Mouse (Mus musculus) adrenal gland, adult 2 months (tissue): ENCODE results near the gene 1810055G02Rik. TPM values are rescaled to one million over a fixed set of nuclear protein-coding genes. Genes with fewer than 3 reads are reported as not detected.

Experiments
- DNase-seq: peaks from one replicate; pipeline ENCODE4 v3.0.0; 2021
- polyA plus RNA-seq: library from polyadenylated mRNA; depleted of rRNA; stranded (reverse); fragments of >200 nt; gene quantifications from 2 replicates; pipeline ENCODE4 v1.2.3, GENCODE M21; 2012; rRNA removed
- total RNA-seq, 2 experiments: library from RNA; stranded (reverse); gene quantifications; 2 replicates each; pipeline ENCODE4 v1.2.3; 2021

1810055G02Rik gene
- total and polyA plus RNA-seq, 3 experiments = 27.9 to 46.3 (median 37.8) TPM

GRCm38 (mm10) chr19:3743362-3743761 is 35.3 kb downstream of the 1810055G02Rik start:
- DNase-seq = no peak

- peak; percentile 83 for DNase-seq
These were observed 35.9 kb downstream of the 1810055G02Rik start for GRCm38 (mm10) chr19:3743851-3744512.

GRCm38 (mm10) chr19:3752621-3753239 is 44.6 kb downstream of the 1810055G02Rik start:
- DNase-seq = no peak

DNA sequence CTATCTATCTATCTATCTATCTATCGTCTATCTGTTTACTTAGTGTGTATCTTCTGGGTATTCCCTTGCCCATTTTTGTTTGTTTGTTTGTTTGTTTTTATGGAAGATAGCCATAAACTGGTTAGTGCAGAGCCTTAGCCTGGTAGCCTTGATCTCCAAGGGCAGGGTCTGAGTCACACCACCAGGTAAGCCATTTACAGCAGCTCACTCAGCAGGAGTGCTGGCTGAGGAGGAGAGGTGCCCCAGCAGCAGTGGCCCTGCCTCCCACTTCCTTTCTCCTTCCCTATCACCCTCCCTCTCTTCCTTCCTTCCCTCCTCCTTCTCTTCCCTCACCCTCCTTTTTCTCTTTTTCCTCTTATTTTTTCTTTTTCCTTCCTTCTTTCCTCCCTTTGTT is 45.1 kb downstream of the 1810055G02Rik start:
- DNase-seq = no peak

- no peak for DNase-seq
These were observed 45.6 kb downstream of the 1810055G02Rik start for GRCm38 (mm10) chr19:3753738-3754137.

DNA sequence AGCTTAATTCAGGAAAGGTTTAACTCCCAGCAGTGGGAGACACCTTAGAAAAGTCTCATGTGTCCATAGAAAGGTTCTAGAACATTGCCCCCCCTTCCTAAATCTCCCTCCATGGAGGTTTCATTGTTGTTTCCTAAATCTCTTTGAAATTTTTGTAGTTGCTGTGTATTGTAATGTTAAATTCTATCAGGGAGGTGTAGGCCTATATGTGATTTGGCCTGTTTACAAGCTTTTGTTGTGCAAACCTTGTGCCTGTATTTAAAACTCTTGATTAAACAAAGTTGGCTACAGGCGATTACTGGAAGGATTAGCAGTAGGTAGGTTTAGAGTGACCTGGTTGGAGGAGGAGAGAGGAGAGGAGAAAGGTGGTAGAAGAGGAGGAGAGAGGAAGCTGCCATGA is 49.8 kb downstream of the 1810055G02Rik start:
- no peak for DNase-seq

GRCm38 (mm10) chr19:3765221-3765820 is 57.2 kb downstream of the 1810055G02Rik start:
- peak; percentile 19 for DNase-seq

- DNase-seq = no peak
These were observed 58.3 kb downstream of the 1810055G02Rik start for GRCm38 (mm10) chr19:3766378-3766777.

DNA sequence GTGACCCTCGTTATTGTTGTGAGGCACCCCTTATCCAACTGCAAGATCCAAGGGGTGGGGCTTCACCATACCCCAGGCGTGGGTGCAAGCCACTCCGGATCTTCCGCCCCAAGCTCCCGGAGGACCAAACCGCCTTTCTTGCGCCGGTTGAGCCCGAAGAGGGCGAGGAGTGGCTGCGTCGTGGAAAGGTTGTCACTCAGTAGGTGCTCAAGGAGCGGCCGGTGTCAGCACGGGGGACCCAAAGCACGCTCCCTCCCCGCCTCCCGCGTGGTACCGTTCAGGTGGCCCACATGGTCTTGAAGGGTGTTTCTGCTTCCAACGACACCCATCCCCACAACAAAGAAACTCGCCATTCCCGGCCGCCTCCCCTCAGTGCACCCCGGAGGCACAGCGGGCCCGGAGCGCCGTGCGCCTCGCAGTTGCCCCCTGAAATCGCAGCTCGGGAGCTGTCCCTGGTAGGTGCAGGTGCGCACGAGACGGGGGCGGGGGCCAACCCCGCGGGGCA is 59.2 kb downstream of the 1810055G02Rik start, which contains the start of gene Kmt5b:
TSS of gene Kmt5b (plus strand) at position 146 of the 505 bp plus-strand sequence.
- DNase-seq = no peak

Other genes starting within 250 kb of the 1810055G02Rik start
- gene Ppp6r3, start 132.5 kb upstream of the 1810055G02Rik start, total RNA-seq = 100 to 1,000 TPM in 1 of 2 experiments, 10 to 100 TPM in 1; 83.9 to 117 TPM
- 43.9 and 55.9 TPM in 2 replicates for gene Ppp6r3, start 132.5 kb upstream of the 1810055G02Rik start, polyA plus RNA-seq
- gene Lrp5, start 21.7 kb upstream of the 1810055G02Rik start, total RNA-seq = 100 to 1,000 TPM in 1 of 2 experiments, 10 to 100 TPM in 1; 92.7 to 111 TPM
- 103 and 113 TPM in 2 replicates for gene Lrp5, start 21.7 kb upstream of the 1810055G02Rik start, polyA plus RNA-seq
- 10 to 100 TPM; 40.6 to 52.5 TPM for gene Kmt5b, start 59.1 kb downstream of the 1810055G02Rik start, total RNA-seq
- 14.2 and 14.9 TPM in 2 replicates for gene Kmt5b, start 59.1 kb downstream of the 1810055G02Rik start, polyA plus RNA-seq
- gene Chka, start 143.5 kb downstream of the 1810055G02Rik start, total RNA-seq = 100 to 1,000 TPM in 1 of 2 experiments, 10 to 100 TPM in 1; 42.1 to 124 TPM
- gene Chka, start 143.5 kb downstream of the 1810055G02Rik start, polyA plus RNA-seq = 149 and 154 TPM in 2 replicates
- 10 to 100 TPM; 63.5 to 84.6 TPM for gene Tcirg1, start 198.8 kb downstream of the 1810055G02Rik start, total RNA-seq
- gene Tcirg1, start 198.8 kb downstream of the 1810055G02Rik start, polyA plus RNA-seq = 181 and 204 TPM in 2 replicates
- 100 to 1,000 TPM; 376 to 380 TPM for gene Ndufs8, start 204.5 kb downstream of the 1810055G02Rik start, total RNA-seq
- gene Ndufs8, start 204.5 kb downstream of the 1810055G02Rik start, polyA plus RNA-seq = 391 and 420 TPM in 2 replicates
- gene Aldh3b1, start 221.5 kb downstream of the 1810055G02Rik start, total RNA-seq = 100 to 1,000 TPM in 1 of 2 experiments, 10 to 100 TPM in 1; 26.6 to 136 TPM
- gene Aldh3b1, start 221.5 kb downstream of the 1810055G02Rik start, polyA plus RNA-seq = 115 and 188 TPM in 2 replicates
- 10 to 100 TPM; 48.3 to 59.2 TPM for gene Unc93b1, start 226.9 kb downstream of the 1810055G02Rik start, total RNA-seq
- 180 and 186 TPM in 2 replicates for gene Unc93b1, start 226.9 kb downstream of the 1810055G02Rik start, polyA plus RNA-seq